In the genomic region with DNA sequence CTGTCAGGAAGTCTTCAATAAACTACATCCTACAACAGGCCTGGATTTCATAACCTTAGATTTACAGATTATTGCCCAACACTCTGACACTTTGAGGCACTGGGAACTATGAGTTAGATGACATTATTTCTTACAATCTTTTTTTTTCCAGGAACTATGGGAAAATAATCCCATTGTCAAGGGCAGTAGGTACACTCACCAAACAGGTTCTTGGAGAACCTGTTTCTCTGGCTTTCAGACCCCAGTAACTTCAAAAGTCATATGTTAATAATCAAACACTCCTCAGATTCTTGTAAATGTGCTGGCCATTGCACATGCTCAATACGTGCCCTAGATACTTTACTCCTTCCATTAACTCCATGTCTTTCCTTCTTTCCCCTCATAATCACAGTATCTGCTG, we compare ENCODE assay signal across 23 mouse cellular contexts.
DNase-seq lines count a peak whose midpoint lies in the region; ATAC-seq and TF ChIP-seq lines count a peak whose summit lies in the region.
"Had no signal": no experiment of that assay in that cellular context is flagged by ENCODE, and none has a peak within 500 bp of the region (broad histone marks: within the 10 kb centered on the region; RNA-seq: fewer than 3 reads in every experiment).

No protein-coding gene starts in this region.

- peak; percentile 61 for DNase-seq in lung, embryonic 14.5 days
- DNase-seq in lung, postnatal 4 days = no peak
- DNase-seq in gonadal fat pad, adult 2 months (ENCODE audit: low read depth) = peak; percentile 58
- no peak for DNase-seq in ovary, adult 18-20 months (ENCODE audit: low spot score)
- no peak for DNase-seq in ovary, postnatal 36 days (ENCODE audit: low spot score)
- DNase-seq: cerebellum, postnatal 10 days; heart, postnatal 14 days; left cerebral cortex, postnatal 4 days; liver; retina, postnatal 1 day; thymus, postnatal 14 days had no signal

- H3K4me2 ChIP-seq in lung, embryonic 14.5 days = no peak overlapping the region
- no peak overlapping the region for H3K4me2 ChIP-seq in kidney, embryonic 14.5 days (replicated peaks; ENCODE audit: low read depth, low read length)
- H3K4me2 ChIP-seq in stomach, embryonic 14.5 days (replicated peaks; ENCODE audit: low read depth, low read length) = no peak overlapping the region
- H3K4me2 ChIP-seq: embryonic facial prominence, embryonic 13.5 days; heart, embryonic 12.5 days; hindbrain, embryonic 12.5 days; midbrain, embryonic 15.5 days; neural tube, embryonic 15.5 days had no signal

- H3K27ac ChIP-seq in lung, embryonic 14.5 days (ENCODE audit: low read depth) = no peak overlapping the region
- H3K27ac ChIP-seq in kidney, embryonic 14.5 days (ENCODE audit: low read depth, low read length) = peak overlapping the region; percentile 24; the same call in 1 of the 2 replicates
- H3K27ac ChIP-seq in stomach, embryonic 14.5 days (ENCODE audit: low read length) = peak overlapping the region; percentile 10; the same call in 1 of the 2 replicates
- H3K27ac ChIP-seq: embryonic facial prominence, embryonic 13.5 days; hindbrain, embryonic 12.5 days; midbrain, embryonic 15.5 days; neural tube, embryonic 15.5 days had no signal

- no peaks in the 10 kb centered on the region for H3K36me3 ChIP-seq in lung, embryonic 14.5 days (ENCODE audit: insufficient read depth)
- no peaks in the 10 kb centered on the region for H3K36me3 ChIP-seq in kidney, embryonic 14.5 days (ENCODE audit: control insufficient read depth, insufficient read depth, low read length)
- H3K36me3 ChIP-seq in stomach, embryonic 14.5 days (ENCODE audit: control insufficient read depth, insufficient read depth, low read length) = no peaks in the 10 kb centered on the region
- H3K36me3 ChIP-seq: embryonic facial prominence, embryonic 13.5 days; heart, embryonic 12.5 days; hindbrain, embryonic 12.5 days; midbrain, embryonic 15.5 days; neural tube, embryonic 15.5 days had no signal

- ATAC-seq in lung, embryonic 14.5 days (ENCODE audit: insufficient read depth) = peak; percentile 65
- ATAC-seq in kidney, embryonic 14.5 days (ENCODE audit: low FRiP score, low TSS enrichment) = no peak
- peak; percentile 84 for ATAC-seq in stomach, embryonic 14.5 days (ENCODE audit: insufficient number of reproducible peaks, insufficient read depth, low FRiP score, low read depth)
- ATAC-seq: CD4-positive, CD25-positive, alpha-beta regulatory T cell, adult 4 months; forebrain, embryonic 16.5 days; midbrain, embryonic 15.5 days; Patski had no signal

- no peak overlapping the region for H3K9ac ChIP-seq in lung, embryonic 14.5 days
- no peak overlapping the region for H3K9ac ChIP-seq in kidney, embryonic 14.5 days (ENCODE audit: low read depth, low read length)
- H3K9ac ChIP-seq in stomach, embryonic 14.5 days (replicated peaks; ENCODE audit: low read depth, low read length) = no peak overlapping the region
- H3K9ac ChIP-seq: embryonic facial prominence, embryonic 13.5 days; heart, embryonic 12.5 days; hindbrain, embryonic 12.5 days; midbrain, embryonic 15.5 days; neural tube, embryonic 15.5 days had no signal

- WGBS in lung, embryonic 14.5 days = 64% methylated on average over 1 of the region's 1 CpGs
- 77% methylated on average over 1 of the region's 1 CpGs for WGBS in kidney, embryonic 14.5 days
- WGBS in stomach, embryonic 14.5 days = 71% methylated on average over 1 of the region's 1 CpGs

- H3K4me1 ChIP-seq in lung, embryonic 14.5 days (ENCODE audit: insufficient read depth) = no peaks in the 10 kb centered on the region
- no peaks in the 10 kb centered on the region for H3K4me1 ChIP-seq in kidney, embryonic 14.5 days (ENCODE audit: control insufficient read depth, insufficient read depth, low read length)
- no peaks in the 10 kb centered on the region for H3K4me1 ChIP-seq in stomach, embryonic 14.5 days (ENCODE audit: control insufficient read depth, insufficient read depth, low read length)
- H3K4me1 ChIP-seq: embryonic facial prominence, embryonic 13.5 days; heart, embryonic 12.5 days; hindbrain, embryonic 12.5 days; megakaryocyte, embryonic 14.5 days; midbrain, embryonic 15.5 days; neural tube, embryonic 15.5 days had no signal

- no peak overlapping the region for H3K4me3 ChIP-seq in lung, embryonic 14.5 days (ENCODE audit: low read depth, low read length)
- H3K4me3 ChIP-seq in kidney, embryonic 14.5 days (ENCODE audit: low read length) = no peak overlapping the region
- H3K4me3 ChIP-seq in stomach, embryonic 14.5 days (ENCODE audit: low read depth, low read length) = no peak overlapping the region
- H3K4me3 ChIP-seq: embryonic facial prominence, embryonic 13.5 days; heart, embryonic 12.5 days; hindbrain, embryonic 12.5 days; megakaryocyte, embryonic 14.5 days; midbrain, embryonic 15.5 days; myocyte; neural tube, embryonic 15.5 days had no signal

- no peak for TF ChIP-seq CTCF in lung, embryonic 14.5 days (IDR thresholded peaks at IDR 0.05; ENCODE audit: low read depth)

- H3K27me3 ChIP-seq in lung, embryonic 14.5 days (ENCODE audit: insufficient read depth, low read length) = no peaks in the 10 kb centered on the region
- H3K27me3 ChIP-seq in kidney, embryonic 14.5 days (ENCODE audit: control insufficient read depth, insufficient read depth, low read length) = no peaks in the 10 kb centered on the region
- H3K27me3 ChIP-seq in stomach, embryonic 14.5 days (ENCODE audit: control insufficient read depth, insufficient read depth, low read length) = no peaks in the 10 kb centered on the region
- H3K27me3 ChIP-seq: embryonic facial prominence, embryonic 13.5 days; hindbrain, embryonic 12.5 days; megakaryocyte, embryonic 14.5 days; midbrain, embryonic 15.5 days; neural tube, embryonic 15.5 days; Patski had no signal

- H3K9me3 ChIP-seq in lung, embryonic 14.5 days (ENCODE audit: low read depth, low read length) = no peaks in the 10 kb centered on the region
- no peaks in the 10 kb centered on the region for H3K9me3 ChIP-seq in kidney, embryonic 14.5 days (ENCODE audit: control insufficient read depth, low read length)
- H3K9me3 ChIP-seq in stomach, embryonic 14.5 days (ENCODE audit: control insufficient read depth, low read depth, low read length) = no peaks in the 10 kb centered on the region
- H3K9me3 ChIP-seq: embryonic facial prominence, embryonic 13.5 days; heart, embryonic 12.5 days; hindbrain, embryonic 12.5 days; megakaryocyte, embryonic 14.5 days; midbrain, embryonic 15.5 days; neural tube, embryonic 15.5 days had no signal

Comparison
In these comparisons a context has a peak if more than half of its experiments do, and no peak if none do; other contexts are left out.
1. DNase-seq: peak in lung, embryonic 14.5 days (single experiment) and gonadal fat pad, adult 2 months (single experiment); none in lung, postnatal 4 days (0 of 2), ovary, adult 18-20 months (single experiment) and ovary, postnatal 36 days (single experiment).